Comparison of ENCODE assay signal across 23 mouse cellular contexts in the genomic region with DNA sequence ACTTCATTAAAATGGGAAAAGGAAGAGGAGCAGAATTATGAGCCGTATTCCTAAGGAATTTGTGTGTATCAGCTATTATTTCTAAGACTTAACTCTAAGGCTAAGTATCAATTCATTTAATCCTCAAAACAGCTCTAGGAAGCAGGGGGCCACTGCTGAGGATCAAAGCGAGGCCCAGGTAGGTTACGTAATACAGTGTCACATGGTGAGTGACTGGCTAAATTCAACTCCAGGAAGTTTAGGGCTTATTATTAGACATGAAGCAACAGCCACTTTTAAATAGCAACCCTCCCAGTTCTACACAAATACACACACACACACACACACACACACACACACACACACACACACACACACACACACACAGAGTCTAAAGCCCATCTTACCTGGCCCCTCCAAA.
DNase-seq lines count a peak whose midpoint lies in the region; ATAC-seq and TF ChIP-seq lines count a peak whose summit lies in the region.
"Had no signal": no experiment of that assay in that cellular context is flagged by ENCODE, and none has a peak within 500 bp of the region (broad histone marks: within the 10 kb centered on the region; RNA-seq: fewer than 3 reads in every experiment).

No protein-coding gene starts in this region.

- H3K9me3 ChIP-seq in hindbrain, embryonic 11.5 days (ENCODE audit: control insufficient read depth, low read length), result no peaks in the 10 kb centered on the region
- no peaks in the 10 kb centered on the region for H3K9me3 ChIP-seq in limb, embryonic 10.5 days (replicated peaks)
- H3K9me3 ChIP-seq: embryonic facial prominence, embryonic 13.5 days; forebrain, embryonic 13.5 days; heart, embryonic 13.5 days; hindbrain, embryonic 13.5 days; midbrain, embryonic 13.5 days had no signal

- no peak overlapping the region for H3K4me3 ChIP-seq in gastrocnemius, adult 2 months
- H3K4me3 ChIP-seq in lung, adult 2 months (replicated peaks; ENCODE audit: extremely low read depth, low read depth, low read length), result no peak overlapping the region
- H3K4me3 ChIP-seq in hindbrain, embryonic 11.5 days (ENCODE audit: low read depth, low read length), result no peak overlapping the region
- H3K4me3 ChIP-seq in limb, embryonic 10.5 days, result no peak overlapping the region
- H3K4me3 ChIP-seq: embryonic facial prominence, embryonic 13.5 days; forebrain, embryonic 13.5 days; heart, embryonic 13.5 days; hindbrain, embryonic 13.5 days; megakaryocyte, embryonic 14.5 days; midbrain, embryonic 13.5 days had no signal

- H3K4me1 ChIP-seq in lung, adult 2 months (ENCODE audit: control insufficient read depth, insufficient read depth, low read length), result no peaks in the 10 kb centered on the region
- no peaks in the 10 kb centered on the region for H3K4me1 ChIP-seq in hindbrain, embryonic 11.5 days (replicated peaks; ENCODE audit: control insufficient read depth, insufficient read depth, low read length)
- no peaks in the 10 kb centered on the region for H3K4me1 ChIP-seq in limb, embryonic 10.5 days
- H3K4me1 ChIP-seq: heart, embryonic 13.5 days; hindbrain, embryonic 13.5 days; megakaryocyte, embryonic 14.5 days; midbrain, embryonic 13.5 days had no signal

- DNase-seq in gastrocnemius, adult 2 months, result no peak
- no peak for DNase-seq in gastrocnemius, postnatal 25 days
- peak; percentile 42 for DNase-seq in lung, postnatal 36 days
- DNase-seq in lung, adult 2 months, result no peak
- no peak for DNase-seq in hindbrain, embryonic 11.5 days (ENCODE audit: low spot score)
- DNase-seq in limb, embryonic 10.5 days (ENCODE audit: low spot score), result no peak
- DNase-seq: adrenal gland, postnatal 36 days; cerebellum, adult 11 months; cerebellum, postnatal 10 days; heart, adult 18-20 months; heart, postnatal 14 days; kidney, adult 9 months; kidney, postnatal 25 days; layer of hippocampus, adult 9-11 months; right cerebral cortex, postnatal 14 days; spleen, adult 18-20 months had no signal

- no peaks in the 10 kb centered on the region for H3K27me3 ChIP-seq in hindbrain, embryonic 11.5 days (ENCODE audit: control insufficient read depth, insufficient read depth, low read length)
- H3K27me3 ChIP-seq in limb, embryonic 10.5 days (ENCODE audit: low read depth, poor library complexity, severe bottlenecking), result peaks cover 10% of the 10 kb centered on the region; the same call in 1 of the 2 replicates
- H3K27me3 ChIP-seq: embryonic facial prominence, embryonic 13.5 days; forebrain, embryonic 13.5 days; heart, embryonic 13.5 days; hindbrain, embryonic 13.5 days; midbrain, embryonic 13.5 days had no signal

- no peaks in the 10 kb centered on the region for H3K36me3 ChIP-seq in hindbrain, embryonic 11.5 days (ENCODE audit: control insufficient read depth, insufficient read depth, low read length)
- H3K36me3 ChIP-seq in limb, embryonic 10.5 days, result no peaks in the 10 kb centered on the region
- H3K36me3 ChIP-seq: embryonic facial prominence, embryonic 13.5 days; heart, embryonic 13.5 days; hindbrain, embryonic 13.5 days; midbrain, embryonic 13.5 days had no signal

- H3K27ac ChIP-seq in gastrocnemius, adult 2 months, result peak overlapping the region; percentile 53; the same call in 1 of the 2 replicates
- H3K27ac ChIP-seq in hindbrain, embryonic 11.5 days (ENCODE audit: low read depth, low read length), result no peak overlapping the region
- H3K27ac ChIP-seq in limb, embryonic 10.5 days, result no peak overlapping the region
- H3K27ac ChIP-seq: embryonic facial prominence, embryonic 13.5 days; forebrain, embryonic 13.5 days; heart, embryonic 13.5 days; hindbrain, embryonic 13.5 days; midbrain, embryonic 13.5 days had no signal

- intact Hi-C loops in gastrocnemius, adult 2 months (cut with DNase I), result no loop called here

- H3K4me2 ChIP-seq in hindbrain, embryonic 11.5 days (replicated peaks; ENCODE audit: low read depth, low read length), result no peak overlapping the region
- H3K4me2 ChIP-seq: embryonic facial prominence, embryonic 13.5 days; forebrain, embryonic 13.5 days; heart, embryonic 13.5 days; hindbrain, embryonic 13.5 days; midbrain, embryonic 13.5 days had no signal

- no peak overlapping the region for H3K9ac ChIP-seq in hindbrain, embryonic 11.5 days (ENCODE audit: low read depth, low read length)
- H3K9ac ChIP-seq: embryonic facial prominence, embryonic 13.5 days; forebrain, embryonic 13.5 days; heart, embryonic 13.5 days; hindbrain, embryonic 13.5 days; midbrain, embryonic 13.5 days had no signal

- TF ChIP-seq CTCF in gastrocnemius, adult 2 months (IDR thresholded peaks at IDR 0.05), result no peak
- no peak for TF ChIP-seq CTCF in lung, adult 2 months (IDR thresholded peaks at IDR 0.05; ENCODE audit: insufficient read depth, low read length)

- WGBS in lung, adult 2 months, result 68% methylated on average over 3 of the region's 3 CpGs
- WGBS in hindbrain, embryonic 11.5 days, result 79% methylated on average over 3 of the region's 3 CpGs
- 87% methylated on average over 3 of the region's 3 CpGs for WGBS in limb, embryonic 10.5 days

- peak; percentile 69 for ATAC-seq in megakaryocyte, adult 5-6 weeks (ENCODE audit: poor library complexity, severe bottlenecking)
- ATAC-seq in hindbrain, embryonic 11.5 days (ENCODE audit: low FRiP score), result no peak
- ATAC-seq: forebrain, embryonic 13.5 days; midbrain, embryonic 13.5 days had no signal

- no peak for TF ChIP-seq POLR2A in lung, adult 2 months (IDR thresholded peaks at IDR 0.05; ENCODE audit: borderline replicate concordance, extremely low read depth, low read depth, low read length)
